Mouse (Mus musculus): ENCODE measurements around the gene Erg.

Erg gene

DNA sequence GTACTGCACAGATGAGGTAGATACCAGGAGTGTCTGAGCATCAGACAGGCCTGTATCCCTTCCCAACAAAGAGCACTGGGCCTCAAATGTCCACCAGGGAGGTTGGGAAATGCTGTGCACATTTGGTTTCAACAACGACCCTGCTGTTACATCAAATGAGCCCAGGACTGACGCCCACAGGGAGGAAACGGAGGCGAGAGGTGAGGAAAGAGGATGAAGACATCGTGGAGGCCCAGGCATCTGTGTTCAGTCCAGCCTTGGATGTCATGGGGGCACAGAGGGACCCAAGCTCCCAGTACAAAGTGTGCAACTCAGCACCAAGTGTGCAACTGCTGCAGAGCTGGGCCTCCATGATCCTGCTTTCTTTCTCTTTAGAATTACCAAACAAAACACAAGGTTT is 236.6 kb downstream of the Erg start:
- DNase-seq (ENCODE audit: low spot score) = no peak

DNA sequence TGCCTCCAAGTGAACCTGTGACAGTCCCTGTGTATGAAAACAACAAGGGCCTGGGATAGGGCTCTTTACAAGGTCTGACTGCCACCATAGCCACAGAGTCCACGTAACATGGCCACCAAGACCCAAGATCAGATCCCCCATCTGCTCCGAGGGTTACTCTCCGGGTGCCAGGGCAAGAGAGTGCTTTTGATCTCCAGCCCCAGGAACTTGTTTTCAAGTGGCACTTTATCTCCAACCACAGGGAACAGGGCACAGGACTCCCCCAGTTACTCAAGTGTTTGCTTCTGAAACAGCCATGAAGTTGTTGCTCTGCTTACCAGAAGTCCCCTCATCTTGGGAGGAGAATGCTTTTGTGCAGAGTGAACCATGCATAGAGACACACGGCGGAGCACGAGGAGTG is 237.0 kb downstream of the Erg start:
- DNase-seq (ENCODE audit: low spot score) = no peak

DNA sequence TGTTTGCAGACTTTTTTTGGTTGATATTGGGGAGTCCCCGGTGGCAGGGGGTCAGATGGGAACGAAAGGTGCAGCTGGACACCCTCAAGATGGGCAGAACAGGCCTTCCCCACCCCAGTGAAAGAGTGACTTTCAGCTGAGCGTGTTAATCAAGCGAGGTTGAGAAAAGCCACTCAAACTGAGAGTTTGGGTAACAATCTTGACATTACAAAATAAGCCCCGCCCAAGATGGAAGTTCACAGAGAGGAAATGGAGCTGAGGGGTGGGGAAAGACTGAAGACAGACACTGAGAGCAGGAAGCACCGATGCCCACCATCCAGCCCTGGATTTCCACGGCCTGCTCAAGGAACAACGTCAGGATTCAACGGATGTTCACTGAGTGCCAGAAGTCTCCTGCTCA is 237.8 kb downstream of the Erg start:
- DNase-seq (ENCODE audit: low spot score) = no peak

DNA sequence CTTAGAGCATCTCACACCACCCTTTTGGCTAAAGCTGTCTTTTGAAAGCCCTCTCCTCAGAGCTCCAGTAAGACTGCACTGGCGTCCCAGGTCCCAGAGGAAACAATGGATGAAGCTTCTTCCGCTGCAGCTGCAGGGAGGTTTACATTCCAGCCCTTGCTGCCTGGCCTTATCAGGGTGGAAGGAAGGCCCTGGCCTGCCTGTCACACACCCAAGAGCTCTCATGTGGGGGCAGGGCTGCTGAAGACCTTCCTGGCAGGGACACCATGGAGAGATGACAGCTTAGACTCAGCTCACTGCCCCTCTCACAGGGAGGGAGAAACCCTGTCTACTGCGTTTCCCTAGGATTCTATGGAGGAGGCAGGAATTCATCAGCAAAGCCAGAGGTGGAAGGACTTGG is 239.2 kb downstream of the Erg start:
- peak; percentile 87 for DNase-seq (ENCODE audit: low spot score)

DNA sequence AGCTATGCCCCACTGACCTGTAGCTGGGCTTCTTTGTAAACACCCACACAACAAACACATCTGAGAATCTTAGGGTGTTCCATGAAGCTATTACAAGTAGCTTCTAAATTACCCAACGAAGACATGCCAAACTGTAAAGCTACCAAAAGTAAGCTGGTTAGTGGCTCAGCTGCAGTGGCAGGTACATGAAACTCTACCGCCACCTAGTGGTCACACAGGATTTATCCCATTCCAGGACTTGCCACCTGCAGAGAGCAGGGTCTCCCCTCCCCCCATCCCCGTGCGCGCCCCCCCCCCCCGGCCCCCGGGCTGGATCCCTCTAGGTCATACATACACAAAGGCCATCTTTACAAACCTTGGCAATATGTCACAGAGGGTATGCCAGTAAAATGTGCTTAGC is 240.5 kb downstream of the Erg start:
- peak; percentile 81 for DNase-seq (ENCODE audit: low spot score)

DNA sequence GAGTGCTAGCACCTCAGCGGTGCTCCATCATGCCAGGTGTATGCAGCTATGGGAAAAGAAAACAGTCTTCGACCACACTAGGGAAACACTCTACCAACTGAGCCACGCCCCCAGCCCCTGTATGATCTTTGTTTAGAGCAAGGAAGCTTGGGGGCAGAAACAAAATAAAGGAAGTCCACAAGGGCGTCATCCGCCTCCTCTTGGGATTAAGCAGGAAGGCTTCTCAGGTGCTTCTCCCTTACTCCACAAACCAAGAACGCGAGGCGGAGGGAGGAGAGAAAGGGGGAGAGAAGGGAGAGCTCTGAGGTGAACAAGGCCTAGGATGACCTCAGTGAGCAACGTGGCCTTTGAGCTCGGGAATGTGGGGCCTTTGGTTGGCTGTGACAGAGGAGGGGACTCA is 241.4 kb downstream of the Erg start:
- DNase-seq (ENCODE audit: low spot score) = no peak

DNA sequence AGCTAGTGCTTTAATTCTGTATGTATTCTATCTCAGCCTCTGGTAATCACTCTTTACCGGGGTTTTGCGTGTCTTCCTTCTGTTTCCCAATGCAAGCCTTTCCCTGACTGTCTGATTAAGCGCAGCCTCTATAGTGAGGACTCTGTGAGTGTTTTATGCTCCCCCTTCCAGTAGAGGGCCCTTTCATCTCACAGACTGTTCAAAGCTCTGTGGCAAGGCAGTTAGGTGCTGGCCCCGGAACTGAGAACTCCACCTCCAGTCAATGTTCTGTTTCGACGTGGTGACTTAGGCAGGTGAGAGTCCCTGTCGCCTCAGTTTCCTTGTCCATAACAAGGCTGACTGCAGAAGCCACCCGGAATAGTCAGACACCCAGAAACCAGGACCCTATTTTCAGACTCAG is 244.4 kb downstream of the Erg start:
- no peak for DNase-seq (ENCODE audit: low spot score)

DNA sequence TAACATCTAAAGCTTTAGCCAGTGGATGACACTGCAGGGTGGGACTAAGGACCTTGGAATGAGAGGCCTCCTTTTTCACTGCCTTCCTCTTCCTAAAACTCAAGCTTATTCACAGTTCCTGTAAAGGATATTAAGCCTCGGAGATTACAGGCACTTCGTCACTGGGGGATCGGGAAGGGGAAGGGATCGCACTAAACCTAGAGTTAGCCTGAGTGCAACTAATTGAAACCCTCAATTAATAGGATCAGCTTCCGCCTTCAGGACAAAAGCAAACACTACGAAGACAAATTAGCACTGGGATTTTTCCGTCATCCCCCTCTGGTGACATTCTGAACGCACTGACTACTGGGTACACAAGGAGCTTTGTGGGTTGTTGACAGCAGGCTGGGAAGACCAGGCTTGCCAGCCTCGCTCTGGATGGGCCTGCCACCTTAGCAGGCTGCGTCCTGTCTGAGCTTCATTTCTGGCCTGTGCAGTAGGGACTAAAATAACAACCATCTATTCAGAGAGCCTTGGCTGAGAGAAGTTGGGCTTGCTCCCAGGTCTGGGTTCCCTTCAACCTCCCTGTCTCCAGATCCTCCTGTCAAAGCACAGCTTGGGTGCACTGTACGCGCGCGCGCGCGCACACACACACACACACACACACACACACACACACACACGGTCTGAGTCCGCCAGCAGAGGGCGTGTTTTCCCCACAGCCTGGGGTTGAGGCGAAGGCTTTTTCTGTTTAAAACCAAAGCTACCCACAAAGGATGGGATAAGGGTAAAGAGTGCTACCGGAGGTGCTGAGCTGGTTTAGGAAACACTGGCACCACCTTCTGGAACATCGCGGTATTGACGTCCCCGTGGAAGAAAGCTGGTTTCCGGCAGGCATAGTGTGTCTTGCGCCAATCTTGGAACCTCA is 245.3 kb downstream of the Erg start:
- DNase-seq (ENCODE audit: low spot score) = peak; percentile 90

DNA sequence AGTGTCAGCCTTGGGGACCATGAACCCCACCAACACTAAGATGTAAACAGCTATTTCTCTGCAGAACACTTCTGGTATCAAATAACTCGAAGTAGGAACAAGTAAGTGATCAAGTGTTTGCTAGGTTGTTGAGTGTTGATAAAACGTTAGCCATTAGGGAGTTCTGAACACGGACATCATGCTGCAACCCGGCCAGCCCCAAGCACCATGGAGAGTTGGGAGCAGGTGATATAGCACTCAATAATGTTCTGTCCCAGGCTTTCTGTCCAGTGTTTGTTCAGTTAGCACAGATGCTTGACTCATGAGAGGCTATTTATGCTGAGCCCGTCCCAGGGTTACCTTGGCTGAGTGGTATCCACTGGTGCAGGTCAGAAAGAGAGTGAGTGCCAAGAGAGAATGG is 254.2 kb downstream of the Erg start:
- peak; percentile 78 for DNase-seq (ENCODE audit: low spot score)

DNA sequence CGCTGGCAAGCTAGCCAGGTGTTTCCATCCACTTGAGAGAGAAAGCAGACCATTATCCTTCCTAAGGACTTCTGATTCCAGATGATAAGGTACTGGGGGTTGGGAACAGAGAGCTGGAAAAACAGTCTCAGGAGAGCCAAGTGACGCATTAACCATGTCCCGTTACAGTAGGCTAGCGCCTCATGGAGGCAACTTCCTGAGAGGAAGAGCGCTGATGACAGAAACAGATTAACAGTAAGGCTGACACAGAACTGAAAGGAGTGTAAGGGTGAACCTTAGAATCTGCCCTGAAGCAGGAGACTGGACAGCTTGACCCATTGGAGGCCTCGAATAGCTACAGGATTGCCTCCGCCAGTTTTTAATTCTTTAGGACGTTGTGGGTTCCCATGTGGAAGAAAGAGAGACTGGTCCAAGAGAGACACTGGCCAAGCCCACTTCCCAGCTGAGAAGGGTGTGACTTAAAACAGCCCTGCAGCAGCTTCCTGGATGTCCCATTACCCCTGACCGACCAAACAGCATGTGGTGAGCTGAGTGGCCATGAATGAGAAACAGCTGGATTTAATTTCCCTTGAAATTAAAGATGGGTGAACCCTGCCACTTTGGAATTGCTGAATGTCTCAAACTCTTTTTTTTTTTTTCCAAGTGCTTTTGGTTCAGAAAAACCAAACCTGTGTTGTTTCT is 264.3 kb downstream of the Erg start:
- peak; percentile 23 for DNase-seq (ENCODE audit: low spot score)
